Mouse (Mus musculus) stomach, embryonic 16.5 days (tissue): ENCODE measurements around the gene Slc39a13. TPM values are rescaled to one million over a fixed set of nuclear protein-coding genes. Genes with fewer than 3 reads are reported as not detected.

Experiments
- polyA plus RNA-seq: library from polyadenylated mRNA; unstranded; fragments of >200 nt; fragmentation: Nextera tagmentation; extraction: Ambion mirVana; gene quantifications from 2 replicates; pipeline ENCODE4 v1.2.1, GENCODE M21; 2015

Gene Slc39a13
- polyA plus RNA-seq, 1 experiment from 2014 or later, result 43.7 TPM

Other genes starting within 250 kb of the Slc39a13 start
- 221 and 238 TPM in 2 replicates for gene Mtch2, start 223.3 kb downstream of the Slc39a13 start, polyA plus RNA-seq
- gene C1qtnf4, start 184.6 kb downstream of the Slc39a13 start, polyA plus RNA-seq, result 5.3 and 5.7 TPM in 2 replicates
- 29.7 and 32.4 TPM in 2 replicates for gene Kbtbd4, start 165.7 kb downstream of the Slc39a13 start, polyA plus RNA-seq
- gene Ndufs3, start 165.6 kb downstream of the Slc39a13 start, polyA plus RNA-seq, result 221 and 234 TPM in 2 replicates
- 74.3 and 81.5 TPM in 2 replicates for gene Celf1, start 130.0 kb downstream of the Slc39a13 start, polyA plus RNA-seq
- gene Rapsn, start 34.8 kb downstream of the Slc39a13 start, polyA plus RNA-seq, result 1.5 and 4.8 TPM in 2 replicates
- gene Psmc3, start 16.4 kb downstream of the Slc39a13 start, polyA plus RNA-seq, result 264 and 286 TPM in 2 replicates
- gene Spi1, start 12.0 kb upstream of the Slc39a13 start, polyA plus RNA-seq, result 5.1 and 6.7 TPM in 2 replicates
- 0.17 and 0.54 TPM in 2 replicates for gene Mybpc3, start 47.7 kb upstream of the Slc39a13 start, polyA plus RNA-seq
- 14.3 and 17.2 TPM in 2 replicates for gene Madd, start 113.4 kb upstream of the Slc39a13 start, polyA plus RNA-seq
- 3.5 and 4.2 TPM in 2 replicates for gene Nr1h3, start 132.4 kb upstream of the Slc39a13 start, polyA plus RNA-seq
- 23.1 and 24.5 TPM in 2 replicates for gene Acp2, start 132.5 kb upstream of the Slc39a13 start, polyA plus RNA-seq
- 17.1 and 20.5 TPM in 2 replicates for gene Ddb2, start 166.6 kb upstream of the Slc39a13 start, polyA plus RNA-seq
- gene Pacsin3, start 185.5 kb upstream of the Slc39a13 start, polyA plus RNA-seq, result 65.5 and 73.3 TPM in 2 replicates
- gene Arfgap2, start 194.6 kb upstream of the Slc39a13 start, polyA plus RNA-seq, result 82.0 and 82.3 TPM in 2 replicates